Mouse (Mus musculus): Measurements from ENCODE around the gene Ankrd23.

Gene Ankrd23

DNA sequence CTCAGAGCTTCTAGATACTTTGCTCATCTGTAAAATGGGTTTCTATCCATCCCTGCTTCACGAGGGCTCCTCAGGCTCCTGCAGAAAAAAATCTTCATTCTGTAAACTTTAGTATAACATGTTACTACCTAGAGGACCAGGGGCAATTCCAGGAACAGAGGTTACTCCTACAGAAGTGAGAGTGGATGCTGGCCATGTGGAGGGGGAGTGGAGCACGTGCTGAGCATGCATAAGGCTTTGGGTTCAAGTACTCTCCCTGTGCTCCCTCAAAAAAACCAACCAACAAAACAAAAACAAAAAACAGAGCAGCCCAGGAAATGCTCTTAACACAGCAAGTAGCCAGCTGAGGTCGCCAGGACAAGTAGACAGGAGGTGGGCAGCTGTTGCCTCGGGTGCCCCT, 26.9 kb upstream of the Ankrd23 start:
- DNase-seq (ENCODE audit: low spot score in 2 of 2), result no peak

DNA sequence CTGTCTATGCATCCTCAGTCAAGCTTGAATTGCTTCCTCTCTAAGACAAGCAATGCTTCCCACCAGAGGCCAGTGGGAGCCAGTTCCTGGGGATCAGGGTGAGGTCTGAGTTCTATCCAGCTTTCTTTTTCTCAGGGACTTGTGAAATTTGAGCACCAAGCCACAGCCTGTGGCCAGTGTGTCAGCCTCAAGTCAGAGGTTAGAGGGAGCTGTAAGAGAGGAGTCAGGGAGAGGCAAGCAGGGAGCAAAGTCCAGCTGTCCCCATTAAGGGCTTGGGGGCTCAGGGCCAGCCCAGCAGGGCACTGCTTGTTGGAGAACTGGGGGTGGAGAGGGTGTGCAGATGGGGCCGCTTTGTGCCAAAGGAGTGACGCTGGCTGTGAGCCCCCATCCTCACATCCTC, 26.5 kb upstream of the Ankrd23 start:
- no peak for DNase-seq (ENCODE audit: low spot score in 2 of 2)

DNA sequence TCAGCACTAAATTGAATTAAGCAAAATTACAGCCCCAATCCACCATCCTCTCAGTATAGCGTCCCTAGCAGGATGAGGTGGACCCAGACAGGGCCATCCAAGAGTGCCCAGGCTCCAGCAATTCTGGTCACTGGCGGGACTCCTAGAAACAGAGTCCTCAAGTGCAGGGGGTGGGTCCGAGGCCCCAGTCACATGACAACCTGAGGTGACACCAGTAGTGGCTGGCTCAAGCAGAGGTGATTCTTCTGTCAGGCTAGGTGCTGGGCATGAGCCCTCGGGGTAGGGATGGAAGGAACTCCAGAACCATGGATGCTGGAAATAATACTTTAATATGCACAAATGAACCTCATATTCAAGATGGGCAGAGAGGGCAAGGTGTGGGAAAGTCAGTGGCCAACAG, 25.7 kb upstream of the Ankrd23 start:
- DNase-seq (ENCODE audit: low spot score in 2 of 2), result no peak

DNA sequence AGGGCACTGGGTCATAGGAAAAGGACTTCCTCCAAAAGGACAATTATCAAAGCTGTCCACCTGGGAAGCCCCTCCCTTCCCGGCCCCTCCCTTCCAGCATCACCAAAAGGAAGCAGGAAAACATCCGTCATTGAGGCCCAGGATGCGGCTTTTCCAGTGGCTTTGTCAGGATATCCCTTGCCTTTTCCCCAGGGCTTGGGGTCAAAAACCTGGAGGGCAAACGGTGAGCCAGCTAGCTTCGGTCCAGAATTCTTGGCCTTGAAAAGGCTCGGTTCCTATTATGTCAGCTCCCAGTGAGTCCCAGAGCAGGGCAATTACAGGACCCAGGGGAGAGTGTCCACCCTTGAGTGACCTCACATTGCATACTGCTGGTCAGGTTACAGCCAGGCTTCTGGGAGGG, 24.2 kb upstream of the Ankrd23 start:
- DNase-seq (ENCODE audit: low spot score in 2 of 2), result no peak

DNA sequence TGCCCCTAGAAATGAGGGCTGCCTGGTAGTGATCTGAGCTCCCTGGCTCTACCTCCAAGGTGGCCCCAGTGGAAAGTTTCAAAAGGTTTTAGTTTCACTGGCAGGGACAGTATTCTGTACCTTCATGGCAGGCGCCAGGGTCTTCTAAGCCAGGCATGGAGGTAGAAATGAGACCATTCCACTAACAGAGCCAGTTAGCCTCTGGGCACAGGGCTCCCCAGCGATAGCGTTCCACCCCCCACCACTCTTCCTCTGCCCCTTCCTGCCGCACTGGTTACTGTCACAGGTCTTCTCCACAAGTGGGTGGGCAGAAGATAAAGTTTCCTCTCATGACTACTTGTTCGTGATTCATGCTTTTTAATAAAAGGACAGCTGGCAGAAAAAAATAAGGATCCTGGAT, 23.2 kb upstream of the Ankrd23 start:
- no peak for DNase-seq (ENCODE audit: low spot score in 2 of 2)

DNA sequence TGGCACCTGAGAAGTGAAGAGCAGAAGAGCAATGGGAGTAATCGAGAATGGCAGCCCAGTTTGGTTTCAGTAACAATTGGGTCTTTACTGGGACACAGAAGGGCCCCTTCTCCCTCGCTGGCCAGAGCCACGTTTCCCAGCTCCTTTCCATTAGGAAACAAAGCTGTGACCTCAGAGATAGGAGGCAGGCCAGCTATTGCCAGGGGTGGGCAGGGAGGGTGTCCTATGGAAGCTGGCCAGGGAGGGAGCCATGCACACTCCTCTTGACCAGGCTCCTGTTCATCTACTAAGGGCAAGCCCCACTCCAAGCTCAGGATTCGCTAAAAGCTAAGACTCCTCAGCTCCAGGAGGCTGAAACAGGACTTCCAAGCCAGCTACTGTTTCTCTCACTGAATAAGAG, 22.6 kb upstream of the Ankrd23 start:
- no peak for DNase-seq (ENCODE audit: low spot score in 2 of 2)

DNA sequence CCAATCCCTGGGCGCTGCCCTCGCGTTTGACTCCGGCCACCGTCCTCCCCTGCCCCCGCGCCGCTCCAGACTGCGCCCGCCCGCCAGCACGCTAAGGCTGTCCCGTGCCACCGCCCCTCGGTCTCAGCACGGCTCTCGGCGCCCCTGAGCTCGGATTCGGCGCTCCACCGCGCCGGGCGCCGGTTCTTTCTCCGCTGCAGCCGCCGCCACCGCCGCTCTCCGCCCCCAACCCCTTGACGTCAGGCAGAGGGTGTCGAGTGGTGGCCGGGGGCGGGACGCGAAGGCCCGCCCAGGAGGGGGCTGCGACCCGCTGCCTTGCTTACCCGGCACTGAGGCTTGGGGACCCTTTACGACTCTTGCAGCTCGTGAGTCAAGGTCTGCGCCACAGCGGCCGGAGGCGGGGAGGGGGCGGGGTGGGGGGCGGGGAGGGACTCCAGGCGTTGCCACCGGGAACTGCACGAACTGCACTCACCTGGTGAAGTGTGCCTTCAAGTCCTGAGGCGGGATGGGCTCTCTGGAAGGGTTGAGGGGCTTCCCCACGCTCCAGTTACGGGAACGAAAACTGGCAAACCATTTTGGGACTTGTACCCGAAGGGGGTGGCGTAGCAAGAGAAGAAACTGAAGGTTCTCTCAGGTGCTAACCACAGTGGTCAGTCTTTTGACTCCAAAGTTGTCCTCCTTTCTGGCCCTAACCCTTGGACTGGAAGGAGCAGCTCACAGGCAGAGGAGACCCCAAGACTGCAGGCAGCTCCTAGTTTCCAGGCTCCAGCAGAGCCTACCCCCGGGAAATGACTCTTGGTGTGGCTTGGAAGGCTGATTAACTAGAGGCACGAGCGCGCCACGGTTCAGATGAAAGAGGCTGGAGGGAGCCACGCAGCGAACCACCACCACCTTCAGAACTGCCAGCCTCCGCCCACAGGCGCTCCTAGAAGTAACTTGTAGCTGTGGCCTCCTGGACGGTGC, 21.6 kb upstream of the Ankrd23 start, which contains the start of gene Sema4c:
Sema4c (minus strand) TSS at position 319 of the 963 bp plus-strand sequence.
- DNase-seq (ENCODE audit: low spot score in 2 of 2), result peak; percentile 76 to 78

DNA sequence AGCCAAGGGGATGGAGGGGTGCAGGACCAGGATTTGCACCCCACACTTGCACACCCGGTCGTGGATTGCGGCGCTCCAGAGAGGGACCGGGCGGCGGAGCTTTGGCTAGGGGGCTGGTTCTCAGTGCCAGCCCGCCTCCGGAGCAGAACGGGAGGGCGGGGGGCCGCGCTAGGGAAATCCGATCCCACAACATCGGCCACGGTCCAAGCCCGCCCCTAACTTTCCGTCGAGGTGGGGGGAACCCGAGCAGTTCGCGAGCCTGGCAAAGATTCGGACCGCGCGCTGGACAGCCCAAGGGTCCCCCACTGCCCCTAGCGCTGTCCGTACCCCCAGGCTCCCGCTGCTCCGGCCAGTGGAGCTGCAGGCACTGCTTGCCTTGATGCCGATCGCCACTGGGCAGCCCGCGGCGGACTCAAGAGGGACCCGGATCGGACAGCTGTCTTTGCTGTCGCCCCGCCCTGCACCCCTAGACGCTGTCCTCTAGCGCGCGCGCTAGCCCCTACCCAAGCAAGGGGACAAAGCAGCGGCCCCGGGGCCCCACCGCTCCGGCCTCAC, 20.9 kb upstream of the Ankrd23 start:
- DNase-seq (ENCODE audit: low spot score in 2 of 2), result peak; percentile 82 to 85

DNA sequence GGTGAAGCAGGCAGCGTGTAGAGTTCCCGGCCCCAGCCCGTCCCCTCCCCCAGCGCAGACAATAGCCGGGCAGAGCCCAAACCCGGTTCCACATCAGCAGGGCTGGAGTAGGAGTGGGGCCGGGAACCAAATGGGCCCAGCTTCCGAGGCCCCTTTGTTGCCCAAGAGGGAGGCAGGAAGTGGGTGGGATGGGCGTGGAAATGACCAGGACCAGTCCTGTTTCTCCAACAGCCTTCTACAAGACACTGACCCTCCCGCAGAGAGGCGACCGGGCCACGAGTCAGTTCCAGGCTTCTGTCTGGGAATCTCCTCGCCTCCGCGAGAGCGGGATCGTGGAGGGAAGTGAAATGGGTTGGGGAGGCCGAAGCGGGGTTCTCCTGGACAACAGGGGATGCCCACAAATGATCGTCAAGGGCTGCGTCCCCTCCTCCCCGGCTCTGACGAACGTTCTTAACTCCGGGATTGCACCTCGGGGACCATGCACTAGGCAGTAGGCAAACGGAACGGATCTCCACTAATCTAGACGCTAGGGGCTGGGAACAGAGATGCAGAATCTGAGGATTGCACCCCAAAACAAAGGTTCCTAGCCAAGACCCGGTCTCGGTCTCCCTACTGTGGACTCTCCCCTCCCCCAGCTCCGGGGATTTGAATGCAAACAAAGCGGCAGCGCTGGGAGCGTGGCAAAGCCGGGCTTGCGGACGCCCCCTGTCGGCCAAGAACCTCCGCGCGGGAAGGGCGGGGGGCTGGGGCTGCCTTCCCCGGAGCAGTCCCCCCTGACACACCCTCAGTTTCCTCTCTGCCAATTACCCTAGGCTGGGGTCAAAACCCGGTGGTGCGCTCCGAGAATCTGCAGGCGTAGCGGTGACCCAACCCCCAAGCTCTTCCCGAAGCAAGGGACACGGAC, 20.1 kb upstream of the Ankrd23 start:
- peak; percentile 86 to 88 for DNase-seq (ENCODE audit: low spot score in 2 of 2)

DNA sequence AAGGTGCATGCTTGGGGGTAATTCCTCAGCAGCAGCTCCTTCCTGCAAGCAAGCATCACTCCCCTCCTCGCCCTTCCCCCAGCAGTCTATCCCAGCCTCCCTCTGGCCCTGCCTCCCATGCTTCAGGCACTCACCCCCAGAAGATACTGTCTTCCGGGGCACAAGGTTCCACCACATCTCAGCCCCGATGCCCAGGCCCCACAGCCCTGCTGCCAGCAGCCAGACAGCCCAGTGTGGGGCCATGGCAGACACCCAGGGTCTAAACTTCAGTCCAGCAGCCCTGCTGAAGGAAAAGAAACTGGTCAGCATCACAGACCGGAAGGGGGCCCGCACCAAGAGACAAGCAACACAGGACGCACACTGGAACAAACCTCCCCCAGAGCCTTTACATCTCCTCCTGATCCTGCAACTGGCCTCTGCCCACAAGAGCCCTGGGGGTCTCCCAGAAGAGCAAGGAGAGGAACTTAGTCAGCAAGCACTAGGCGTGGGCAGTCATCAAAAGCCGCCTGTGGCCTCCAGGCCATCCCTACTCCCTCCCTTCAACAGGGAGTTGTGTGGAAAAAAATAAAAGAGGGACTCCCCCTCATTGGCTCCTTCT, 19.2 kb upstream of the Ankrd23 start:
- DNase-seq (ENCODE audit: low spot score in 2 of 2), result no peak

DNA sequence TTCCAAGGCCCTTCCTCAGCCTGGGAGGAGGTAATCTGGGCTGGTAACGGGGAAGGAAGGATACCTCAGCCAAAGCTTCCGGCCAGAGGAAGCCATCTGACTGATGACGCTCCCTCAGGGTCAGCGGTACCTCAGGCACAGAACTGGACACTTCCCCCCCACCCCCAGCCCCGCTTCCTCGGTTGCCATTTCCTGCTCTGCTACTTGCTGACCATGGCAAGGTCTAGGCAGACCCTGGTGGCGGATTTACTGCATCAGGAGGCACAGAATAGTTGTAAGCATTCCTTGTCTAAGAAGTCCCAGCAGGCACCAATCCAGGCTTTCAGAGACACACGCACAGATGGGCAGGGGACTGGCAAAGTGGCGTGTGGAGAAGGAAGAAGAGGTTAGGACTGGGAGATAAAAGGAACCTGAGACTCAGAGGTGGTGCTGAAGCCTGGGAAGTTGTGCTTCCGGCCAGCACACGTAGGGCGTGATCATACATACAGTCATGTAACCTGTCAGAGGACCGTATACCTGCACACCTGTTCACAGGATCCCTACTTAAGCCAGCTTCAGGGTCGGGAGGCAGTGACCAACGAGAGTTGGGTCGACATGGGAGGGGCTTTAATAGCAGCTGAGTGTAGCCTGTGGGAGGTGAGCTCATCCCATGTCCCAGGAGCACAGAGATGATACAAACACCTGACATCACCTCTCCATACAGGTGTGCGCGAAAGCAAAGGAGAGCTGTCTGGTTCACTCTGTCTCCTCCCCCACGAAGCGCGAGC, 18.1 kb upstream of the Ankrd23 start:
- DNase-seq (ENCODE audit: low spot score in 2 of 2), result no peak

DNA sequence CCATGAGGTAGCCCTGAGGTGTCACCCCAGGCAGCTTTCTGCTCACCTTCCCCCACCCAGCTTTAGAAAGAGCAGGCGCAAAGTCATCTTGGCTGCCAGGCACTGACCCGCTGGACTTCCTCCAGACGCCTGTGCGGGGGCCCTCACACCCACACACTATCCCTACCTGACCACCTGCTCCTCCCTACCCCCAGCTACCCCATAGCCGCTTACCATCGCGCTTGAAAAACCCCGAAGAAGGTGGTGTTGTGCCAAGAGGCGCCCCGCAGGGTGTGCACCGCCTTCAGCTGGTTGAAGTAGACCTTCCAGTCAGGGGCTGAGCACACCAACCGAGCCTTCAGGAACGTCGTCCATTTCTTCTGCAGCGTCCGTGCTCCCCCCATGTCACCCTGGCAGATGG, 15.8 kb upstream of the Ankrd23 start:
- DNase-seq (ENCODE audit: low spot score in 2 of 2), result no peak

DNA sequence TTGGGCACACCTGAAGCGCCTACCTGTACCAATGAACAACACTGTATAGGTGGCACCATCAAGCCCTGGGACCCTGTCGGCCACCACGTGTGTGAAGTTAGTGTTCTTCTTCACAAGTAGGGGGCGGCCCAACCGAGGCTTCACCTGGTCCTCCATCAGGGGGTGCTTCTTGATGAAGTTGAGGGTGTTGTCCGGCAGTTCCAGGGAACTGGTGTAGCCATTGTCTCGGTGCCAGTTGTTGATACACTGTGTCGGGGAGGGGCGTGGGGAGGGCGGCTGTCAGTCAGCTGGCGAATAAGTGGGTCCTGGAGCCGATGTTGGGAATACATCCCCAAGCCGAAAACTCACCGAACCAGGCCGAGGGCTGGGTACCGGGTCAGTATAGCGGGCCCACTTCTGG, 15.2 kb upstream of the Ankrd23 start:
- DNase-seq (ENCODE audit: low spot score in 2 of 2), result no peak

DNA sequence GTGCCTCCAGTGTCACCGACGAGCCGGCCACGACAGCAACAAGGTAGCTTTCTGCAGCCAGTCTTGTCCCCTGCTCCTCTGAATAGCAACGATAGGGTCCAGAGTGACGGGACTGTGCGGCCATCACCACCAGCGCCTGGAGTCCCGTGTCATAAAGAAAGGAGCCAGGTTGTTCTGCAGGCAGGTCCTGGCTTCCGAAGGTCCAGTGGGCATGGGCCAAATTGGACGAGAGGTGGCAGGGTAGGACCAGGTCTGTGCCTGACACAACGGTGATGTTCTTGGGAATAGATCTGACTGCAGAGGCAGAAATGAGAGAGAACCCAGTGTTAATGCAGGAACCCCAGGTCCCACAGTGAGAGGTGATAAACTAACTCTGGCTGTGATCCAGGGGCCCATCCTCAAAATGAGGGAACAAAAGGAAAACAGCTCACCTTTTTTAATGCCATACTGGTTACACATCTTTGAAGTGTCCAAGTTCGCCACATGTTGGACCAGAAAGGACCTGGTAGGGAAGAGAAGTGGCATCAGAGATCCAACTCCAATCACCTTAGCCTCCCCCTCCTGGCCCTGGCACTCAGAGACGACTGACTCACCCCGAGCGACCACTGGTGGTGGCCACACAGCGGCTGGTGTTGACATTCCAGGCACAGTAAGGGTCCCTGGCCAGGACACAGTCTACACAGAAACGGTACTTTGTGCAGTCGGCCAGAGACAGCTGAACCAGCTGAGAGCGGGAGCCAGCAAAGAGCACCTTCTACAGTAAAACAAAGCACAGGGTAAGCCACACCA, 13.6 kb upstream of the Ankrd23 start:
- no peak for DNase-seq (ENCODE audit: low spot score in 2 of 2)

DNA sequence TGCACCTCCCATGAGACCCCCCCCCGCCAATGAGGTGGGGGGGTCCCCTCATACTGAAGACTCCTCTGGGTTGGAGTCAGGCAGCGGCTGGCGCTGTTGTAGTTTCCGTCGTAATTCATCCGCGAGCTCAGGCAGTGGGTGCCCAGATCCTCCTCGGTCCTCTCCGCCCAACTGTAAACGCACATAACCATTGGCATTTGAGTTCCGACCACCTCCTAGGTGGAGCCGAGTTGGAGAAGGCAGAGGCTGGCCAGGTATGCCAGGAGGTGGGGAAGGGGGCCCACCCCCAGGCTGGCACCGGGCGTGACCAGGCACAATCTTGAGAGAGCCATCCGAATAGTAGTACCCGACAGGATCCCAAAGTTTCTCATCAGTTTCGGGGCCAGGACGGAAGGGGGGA, 12.8 kb upstream of the Ankrd23 start:
- no peak for DNase-seq (ENCODE audit: low spot score in 2 of 2)

DNA sequence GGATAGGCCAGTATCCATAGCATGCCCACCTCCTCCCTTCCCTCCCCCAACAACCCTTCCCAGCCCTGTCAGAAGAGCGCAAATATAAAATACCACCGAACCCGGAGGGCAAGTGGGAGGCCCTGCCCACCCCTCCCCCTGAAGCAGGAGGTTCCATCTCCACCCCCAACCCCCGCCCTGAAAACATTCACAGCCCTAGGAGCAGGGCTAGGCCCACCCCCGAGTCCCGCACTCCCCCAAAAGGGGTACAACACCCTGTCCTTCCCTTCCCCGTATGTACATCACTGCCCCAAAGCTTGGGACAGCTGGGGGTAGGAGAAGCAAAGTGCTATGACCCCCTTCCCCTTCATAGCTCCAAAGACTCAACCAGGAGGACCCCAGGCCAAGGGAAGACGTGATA, 12.1 kb upstream of the Ankrd23 start:
- DNase-seq (ENCODE audit: low spot score in 2 of 2), result no peak

DNA sequence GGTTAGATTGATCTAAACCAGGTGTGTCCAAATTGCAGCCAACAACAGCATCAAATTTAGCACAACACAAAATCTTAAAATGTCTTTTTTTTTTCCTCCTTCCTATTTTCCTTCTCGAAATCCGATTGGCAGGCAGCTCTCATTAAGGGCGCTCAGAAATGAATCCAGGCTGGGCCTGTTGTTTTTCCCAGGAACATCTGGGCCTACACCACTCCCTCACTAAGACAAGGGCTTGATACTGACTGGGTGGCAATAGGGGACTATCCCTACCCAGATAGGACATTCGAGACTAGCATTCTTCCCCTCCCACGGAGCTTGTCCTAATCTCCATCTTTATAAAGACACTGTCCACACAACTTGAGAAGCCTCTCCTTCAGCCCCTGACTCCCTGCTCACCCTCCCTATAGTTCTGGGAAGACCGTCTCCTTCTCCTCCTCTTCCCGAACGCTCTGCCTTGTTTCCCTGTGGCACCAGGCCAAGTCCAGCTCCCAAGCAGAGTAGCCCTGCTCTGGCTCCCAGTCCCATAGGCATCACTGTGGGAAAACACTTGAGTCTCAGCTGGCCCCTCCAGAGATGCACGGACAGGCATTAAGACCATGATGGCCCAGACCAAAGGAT, 11.4 kb upstream of the Ankrd23 start:
- peak in 1 of 2 experiments; percentile 52 for DNase-seq (ENCODE audit: low spot score in 2 of 2)

DNA sequence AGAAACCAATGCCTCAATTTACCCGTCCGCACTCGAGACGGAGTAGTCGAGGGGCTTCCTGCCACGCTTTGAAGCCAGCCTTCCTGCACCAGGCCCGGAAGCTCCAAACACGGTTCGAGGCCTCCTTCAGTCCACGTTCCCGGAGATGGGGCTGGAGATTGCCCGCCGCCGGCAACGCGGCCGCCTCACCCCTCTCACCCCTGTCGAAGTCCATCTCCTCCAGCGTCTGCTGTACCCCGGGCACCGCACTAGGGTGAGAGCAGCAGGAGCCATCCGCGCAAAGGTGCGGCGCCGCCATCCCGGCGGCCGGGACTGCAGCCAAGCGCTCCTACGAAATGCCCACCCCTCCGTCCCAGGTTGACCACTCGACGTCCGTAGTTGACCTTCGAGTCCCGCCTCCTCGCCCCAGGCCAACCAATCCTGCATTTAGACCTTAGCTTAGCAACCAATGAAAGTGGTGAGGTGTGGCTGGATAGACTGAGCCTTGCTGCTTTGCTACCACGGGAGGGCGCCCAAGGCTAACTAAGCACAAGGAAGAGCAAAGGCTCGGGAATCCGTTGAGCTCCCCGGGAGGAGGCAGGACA, 10.3 kb upstream of the Ankrd23 start, which contains the start of gene Ankrd39:
Ankrd39 (minus strand) TSS at position 558 of the 584 bp plus-strand sequence.
- DNase-seq (ENCODE audit: low spot score in 2 of 2), result peak; percentile 95 to 98
